In genomic region chr9:37616770-37617169, GRCm38 (mm10) we compare ENCODE assay signal across 9 mouse cellular contexts. TPM values are rescaled to one million over a fixed set of nuclear protein-coding genes. Genes with fewer than 3 reads are reported as not detected.
DNase-seq lines count a peak whose midpoint lies in the region; ATAC-seq lines count a peak whose summit lies in the region.
"Had no signal": no experiment of that assay in that cellular context is flagged by ENCODE, and none has a peak within 500 bp of the region (broad histone marks: within the 10 kb centered on the region; RNA-seq: fewer than 3 reads in every experiment).

No protein-coding gene starts in this region.

- peaks cover 6% of the 10 kb centered on the region; the same call in 1 of the 2 replicates for H3K4me1 ChIP-seq in kidney, embryonic 14.5 days (ENCODE audit: control insufficient read depth, insufficient read depth, low read length)
- peaks cover 12% of the 10 kb centered on the region for H3K4me1 ChIP-seq in heart, embryonic 13.5 days

- no peak overlapping the region for H3K4me3 ChIP-seq in kidney, embryonic 14.5 days (ENCODE audit: low read length)
- H3K4me3 ChIP-seq in heart, embryonic 13.5 days: no peak overlapping the region
- H3K4me3 ChIP-seq: erythroblast, embryonic 14.5 days had no signal

- no peaks in the 10 kb centered on the region for H3K9me3 ChIP-seq in kidney, embryonic 14.5 days (ENCODE audit: control insufficient read depth, low read length)
- no peaks in the 10 kb centered on the region for H3K9me3 ChIP-seq in heart, embryonic 13.5 days

- H3K27ac ChIP-seq in kidney, embryonic 14.5 days (ENCODE audit: low read depth, low read length): no peak overlapping the region
- no peak overlapping the region for H3K27ac ChIP-seq in heart, embryonic 13.5 days (replicated peaks)

- H3K36me3 ChIP-seq in kidney, embryonic 14.5 days (ENCODE audit: control insufficient read depth, insufficient read depth, low read length): no peaks in the 10 kb centered on the region
- no peaks in the 10 kb centered on the region for H3K36me3 ChIP-seq in heart, embryonic 13.5 days

- intact Hi-C loops in left cerebral cortex, postnatal 36 days (cut with DNase I): loop anchor here (2.0 kb wide), 3 partner anchors 72 to 186 kb away; no protein-coding TSS in a partner anchor
- intact Hi-C loops in left cerebral cortex, postnatal 4 days (cut with DNase I): loop anchor here (2.0 to 10.0 kb wide), 2 partner anchors 62 to 154 kb away; partner anchors contain the start of genes Nrgn and Siae

- H3K27me3 ChIP-seq in kidney, embryonic 14.5 days (ENCODE audit: control insufficient read depth, insufficient read depth, low read length): peaks cover 4% of the 10 kb centered on the region; the same call in 1 of the 2 replicates
- H3K27me3 ChIP-seq in heart, embryonic 13.5 days (replicated peaks): no peaks in the 10 kb centered on the region; the same call in 1 of the 2 replicates

- ATAC-seq in kidney, embryonic 14.5 days (ENCODE audit: low FRiP score, low TSS enrichment): no peak
- peak; percentile 28 for ATAC-seq in CD4-positive, CD25-positive, alpha-beta regulatory T cell, adult 4 months
- ATAC-seq in heart, embryonic 13.5 days (ENCODE audit: extremely low read depth, insufficient number of reproducible peaks, low FRiP score, low TSS enrichment): no peak

- WGBS in kidney, embryonic 14.5 days: 72% methylated on average over 2 of the region's 2 CpGs
- 42% methylated on average over 2 of the region's 2 CpGs for WGBS in heart, embryonic 13.5 days

- no peak overlapping the region for H3K4me2 ChIP-seq in kidney, embryonic 14.5 days (replicated peaks; ENCODE audit: low read depth, low read length)
- no peak overlapping the region for H3K4me2 ChIP-seq in heart, embryonic 13.5 days

- peak; percentile 18 for DNase-seq in kidney, adult 11 months
- peak; percentile 51 for DNase-seq in ZHBTc4 (ENCODE audit: low read depth, low spot score)
- DNase-seq in naive thymus-derived CD4-positive, alpha-beta T cell, adult 2 months (ENCODE audit: low read depth): peak; percentile 75
- DNase-seq in left cerebral cortex, postnatal 36 days (ENCODE audit: low spot score in 2 of 2): no peak
- no peak for DNase-seq in left cerebral cortex, postnatal 4 days

- H3K9ac ChIP-seq in kidney, embryonic 14.5 days (ENCODE audit: low read depth, low read length): no peak overlapping the region
- H3K9ac ChIP-seq in heart, embryonic 13.5 days: peak overlapping the region; percentile 59

RNA-seq across cellular contexts. Expression of gene Spa17, which starts 3.2 kb away (rescaled TPM):
- 6.7 and 8.0 TPM in 2 replicates for polyA plus RNA-seq in kidney, embryonic 14.5 days (2014; fragmentation: Nextera tagmentation; extraction: Ambion mirVana)
- polyA plus RNA-seq in CD4-positive, CD25-positive, alpha-beta regulatory T cell, adult 4 months (2017; shearing (Covaris generic)): under 1 TPM in 1 of 2 experiments, not detected in 1; 0.97 TPM
- 4.3 and 8.2 TPM in 2 replicates for polyA plus RNA-seq in heart, embryonic 13.5 days (2015; fragmentation: Nextera tagmentation; extraction: Ambion mirVana)
- total RNA-seq in left cerebral cortex, postnatal 36 days (2021): 1 to 10 TPM; 1.8 to 2.9 TPM
- total RNA-seq in left cerebral cortex, postnatal 4 days (2021): 1 to 10 TPM; 1.3 to 1.6 TPM

RNA-seq across cellular contexts. Expression of gene Tbrg1, which starts 40.3 kb away (rescaled TPM):
- 135 and 142 TPM in 2 replicates for polyA plus RNA-seq in kidney, embryonic 14.5 days (2014; fragmentation: Nextera tagmentation; extraction: Ambion mirVana)
- polyA plus RNA-seq in CD4-positive, CD25-positive, alpha-beta regulatory T cell, adult 4 months (2017; shearing (Covaris generic)): 100 to 1,000 TPM; 201 to 217 TPM
- polyA plus RNA-seq in heart, embryonic 13.5 days (2015; fragmentation: Nextera tagmentation; extraction: Ambion mirVana): 126 and 129 TPM in 2 replicates
- total RNA-seq in left cerebral cortex, postnatal 36 days (2021): 10 to 100 TPM; 52.4 to 63.4 TPM
- total RNA-seq in left cerebral cortex, postnatal 4 days (2021): 10 to 100 TPM; 57.0 to 60.5 TPM

RNA-seq across cellular contexts. Expression of gene Panx3, which starts 52.3 kb away (rescaled TPM):
- polyA plus RNA-seq in kidney, embryonic 14.5 days (2014; fragmentation: Nextera tagmentation; extraction: Ambion mirVana): not detected in 2 replicates
- not detected for polyA plus RNA-seq in CD4-positive, CD25-positive, alpha-beta regulatory T cell, adult 4 months (2017; shearing (Covaris generic))
- 0.05 TPM in 1 of 2 replicates, not detected in the other for polyA plus RNA-seq in heart, embryonic 13.5 days (2015; fragmentation: Nextera tagmentation; extraction: Ambion mirVana)
- not detected for total RNA-seq in left cerebral cortex, postnatal 36 days (2021)
- not detected for total RNA-seq in left cerebral cortex, postnatal 4 days (2021)
- polyA plus RNA-seq: erythroblast, embryonic 14.5 days had no signal

Comparison
In these comparisons a context has a peak if more than half of its experiments do, and no peak if none do; other contexts are left out.
1. DNase-seq: peak in kidney, adult 11 months (single experiment), ZHBTc4 (single experiment) and naive thymus-derived CD4-positive, alpha-beta T cell, adult 2 months (single experiment); none in left cerebral cortex, postnatal 36 days (0 of 2) and left cerebral cortex, postnatal 4 days (single experiment).